Mouse (Mus musculus) CH12.LX (cell line): Measurements from ENCODE around the gene Doxl2.
"Not testable (repeated sequence)": the region's sequence is repeated elsewhere in the genome, so short reads cannot be mapped to it uniquely, and the experiment has no call there.

Experiments used
- CHD1 ChIP-seq: IDR thresholded peaks from 2 replicates; pipeline ENCODE4 v1.6.1; 2012; ENCODE audit warnings: low read depth, low read length, improper control_type of control experiment, inconsistent platforms
- CHD2 ChIP-seq: IDR thresholded peaks from 2 replicates; pipeline ENCODE4 v1.6.1; 2011; ENCODE audit warnings: low read length, improper control_type of control experiment
- CTCF ChIP-seq, 2 experiments: IDR thresholded peaks in 1 of 2; conservative IDR thresholded peaks in 1 of 2; 2 replicates each; pipeline ENCODE4 v1.5.1; 2011 to 2012; ENCODE audit warnings: low read depth in 2 of 2, low read length in 2 of 2, improper control_type of control experiment in 1 of 2, inconsistent platforms in 1 of 2, mild to moderate bottlenecking in 1 of 2, moderate library complexity in 1 of 2
- E2F4 ChIP-seq: IDR thresholded peaks from 2 replicates; pipeline ENCODE4 v1.6.1; 2011; ENCODE audit warnings: low read depth, low read length, improper control_type of control experiment; ENCODE audit not compliant: insufficient replicate concordance
- EP300 ChIP-seq: IDR thresholded peaks from 2 replicates; pipeline ENCODE4 v1.6.1; 2011; ENCODE audit warnings: low read length, improper control_type of control experiment
- POLR2A ChIP-seq: IDR thresholded peaks from 2 replicates; pipeline ENCODE4 v1.6.1; 2011; ENCODE audit warnings: low read depth, mild to moderate bottlenecking, improper control_type of control experiment, low read length
- SIN3A ChIP-seq: IDR thresholded peaks from 2 replicates; pipeline ENCODE4 v1.6.1; 2012; ENCODE audit warnings: low read length, improper control_type of control experiment, inconsistent platforms

DNA sequence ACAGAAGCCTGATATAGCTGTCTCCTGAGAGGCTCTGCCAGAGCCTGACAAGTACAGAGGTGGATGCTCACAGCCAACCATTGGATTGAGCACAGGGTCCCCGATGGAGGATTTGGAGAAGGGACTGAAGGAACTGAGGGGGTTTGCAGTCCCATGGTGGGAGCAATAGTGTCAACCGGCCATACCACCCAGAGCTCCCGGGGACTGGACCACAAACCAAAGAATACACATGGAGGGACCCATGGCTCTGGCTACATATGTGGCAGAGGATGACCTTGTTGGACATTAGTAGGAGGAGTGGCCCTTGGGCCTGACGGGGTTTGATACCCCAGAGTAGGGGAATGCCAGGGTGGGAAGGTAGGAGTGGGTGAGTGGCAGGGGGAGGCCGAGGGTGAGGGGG, 8.1 kb upstream of the Doxl2 start:
- TF ChIP-seq EP300; CTCF (conservative IDR thresholded peaks at IDR 0.05 in 1 of 2, IDR thresholded peaks at IDR 0.05 in 1 of 2; ENCODE audit: low read depth in 2 of 2, low read length in 2 of 2); POLR2A; CHD2; SIN3A; CHD1; E2F4: not testable (repeated sequence)
